Mouse (Mus musculus): Measurements from ENCODE around the gene Sept9. TPM values are rescaled to one million over a fixed set of nuclear protein-coding genes. Genes with fewer than 3 reads are reported as not detected.

The Sept9 gene
- total RNA-seq, 2 experiments from 2014 or later = 31.9 to 33.4 TPM

GRCm38 (mm10) chr11:117242339-117243084, 43.1 kb downstream of the Sept9 start:
- no peak for ATAC-seq (replicated peaks; ENCODE audit: low FRiP score, poor library complexity, severe bottlenecking)

GRCm38 (mm10) chr11:117243536-117244290, 44.3 kb downstream of the Sept9 start:
- no peak for ATAC-seq (replicated peaks; ENCODE audit: low FRiP score, poor library complexity, severe bottlenecking)

GRCm38 (mm10) chr11:117245041-117245725, 45.7 kb downstream of the Sept9 start:
- no peak for ATAC-seq (replicated peaks; ENCODE audit: low FRiP score, poor library complexity, severe bottlenecking)

GRCm38 (mm10) chr11:117245846-117246245, 46.4 kb downstream of the Sept9 start:
- no peak for ATAC-seq (replicated peaks; ENCODE audit: low FRiP score, poor library complexity, severe bottlenecking)

GRCm38 (mm10) chr11:117246286-117246685, 46.8 kb downstream of the Sept9 start:
- no peak for ATAC-seq (replicated peaks; ENCODE audit: low FRiP score, poor library complexity, severe bottlenecking)

- no peak for ATAC-seq (replicated peaks; ENCODE audit: low FRiP score, poor library complexity, severe bottlenecking)
Measured at GRCm38 (mm10) chr11:117246981-117247431, 47.5 kb downstream of the Sept9 start.

- no peak for ATAC-seq (replicated peaks; ENCODE audit: low FRiP score, poor library complexity, severe bottlenecking)
Measured at GRCm38 (mm10) chr11:117247541-117247940, 48.1 kb downstream of the Sept9 start.

- ATAC-seq (replicated peaks; ENCODE audit: low FRiP score, poor library complexity, severe bottlenecking) = no peak
Measured at GRCm38 (mm10) chr11:117248734-117249248, 49.3 kb downstream of the Sept9 start.

- no peak for ATAC-seq (replicated peaks; ENCODE audit: low FRiP score, poor library complexity, severe bottlenecking)
Measured at GRCm38 (mm10) chr11:117249282-117249984, 50.0 kb downstream of the Sept9 start.

- no peak for ATAC-seq (replicated peaks; ENCODE audit: low FRiP score, poor library complexity, severe bottlenecking)
Measured at GRCm38 (mm10) chr11:117249985-117250928, 50.8 kb downstream of the Sept9 start.

GRCm38 (mm10) chr11:117251755-117252154, 52.3 kb downstream of the Sept9 start:
- ATAC-seq (replicated peaks; ENCODE audit: low FRiP score, poor library complexity, severe bottlenecking) = no peak

- no peak for ATAC-seq (replicated peaks; ENCODE audit: low FRiP score, poor library complexity, severe bottlenecking)
Measured at GRCm38 (mm10) chr11:117252846-117253245, 53.4 kb downstream of the Sept9 start.

GRCm38 (mm10) chr11:117254161-117255107, 55.0 kb downstream of the Sept9 start:
- ATAC-seq (replicated peaks; ENCODE audit: low FRiP score, poor library complexity, severe bottlenecking) = no peak

GRCm38 (mm10) chr11:117255108-117255489, 55.6 kb downstream of the Sept9 start:
- ATAC-seq (replicated peaks; ENCODE audit: low FRiP score, poor library complexity, severe bottlenecking) = no peak

- ATAC-seq (replicated peaks; ENCODE audit: low FRiP score, poor library complexity, severe bottlenecking) = no peak
Measured at GRCm38 (mm10) chr11:117256088-117256487, 56.6 kb downstream of the Sept9 start.

- no peak for ATAC-seq (replicated peaks; ENCODE audit: low FRiP score, poor library complexity, severe bottlenecking)
Measured at GRCm38 (mm10) chr11:117256840-117257239, 57.4 kb downstream of the Sept9 start.

- ATAC-seq (replicated peaks; ENCODE audit: low FRiP score, poor library complexity, severe bottlenecking) = no peak
Measured at GRCm38 (mm10) chr11:117257266-117257665, 57.8 kb downstream of the Sept9 start.

GRCm38 (mm10) chr11:117257842-117258241, 58.4 kb downstream of the Sept9 start:
- ATAC-seq (replicated peaks; ENCODE audit: low FRiP score, poor library complexity, severe bottlenecking) = no peak

Data from erythroblast, adult 5-6 weeks (primary cell).